Mouse (Mus musculus): ENCODE measurements at regions not wholly inside any gene's neighbourhood (a gene's known extent, or its start where the extent isn't known, plus 50 kb on each side); places are given as distances from the start of the nearest gene placed in this dataset.
A peak's percentile ranks its signal among the peaks of the same experiment; 100 is the strongest.

- TF ChIP-seq POLR2A (IDR thresholded peaks at IDR 0.05; ENCODE audit: low read depth, low read length) (no peak), CTCF (IDR thresholded peaks at IDR 0.05; ENCODE audit: extremely low read depth, insufficient read depth, insufficient read length, insufficient replicate concordance) (peak; percentile 28; the same call in 1 of the 2 replicates)
Measured at GRCm38 (mm10) chr1:35839446-35839845, 228.8 kb upstream of the Hs6st1 start.
